Comparison of ENCODE assay signal across 7 mouse cellular contexts in the genomic region with DNA sequence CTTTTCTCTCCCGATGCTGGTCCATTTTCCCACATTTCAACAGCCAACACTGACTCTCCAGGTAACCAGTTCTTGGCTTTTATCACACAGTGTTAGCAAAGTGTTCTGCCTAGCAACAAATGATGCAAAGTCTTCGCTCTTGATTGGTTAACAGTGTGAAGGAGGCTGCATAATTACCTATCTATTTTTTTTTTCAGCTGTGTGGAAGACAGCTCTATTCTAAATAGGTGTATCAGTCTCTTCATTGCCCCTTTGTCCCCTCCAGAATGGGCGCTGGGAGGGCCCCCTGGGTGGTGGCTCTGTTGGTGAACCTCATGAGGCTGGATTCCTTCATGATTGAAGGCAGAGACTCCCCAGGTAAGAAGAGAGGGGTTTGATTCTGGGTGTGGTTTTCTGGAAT. TPM values are rescaled to one million over a fixed set of nuclear protein-coding genes. Genes with fewer than 3 reads are reported as not detected.
A peak's percentile ranks its signal among the peaks of the same experiment; 100 is the strongest.
DNase-seq lines count a peak whose midpoint lies in the region; ATAC-seq and TF ChIP-seq lines count a peak whose summit lies in the region.

A gene (plus strand): TSS at position 198 of the 400 bp plus-strand sequence.

- ATAC-seq in activated CD4-positive, CD25-positive, alpha-beta regulatory T cell, adult 4 months, result peak; percentile 81
- ATAC-seq in neutrophil, adult 5-6 weeks (ENCODE audit: extremely low read depth, insufficient number of reproducible peaks, low FRiP score, poor library complexity, severe bottlenecking), result peak; percentile 54
- no peak for ATAC-seq in erythroblast, adult 5-6 weeks (replicated peaks; ENCODE audit: low FRiP score, poor library complexity, severe bottlenecking)

- H3K9me3 ChIP-seq in CH12.LX (replicated peaks; ENCODE audit: low read length), result peaks cover 10% of the 10 kb centered on the region

- TF ChIP-seq EP300 in CH12.LX (IDR thresholded peaks at IDR 0.05; ENCODE audit: low read length), result no peak

- no peak within 1 kb of the TSS for H3K27ac ChIP-seq in CH12.LX (ENCODE audit: insufficient read depth, low read depth)

- H3K4me2 ChIP-seq in CH12.LX (ENCODE audit: insufficient read depth, low read depth, poor library complexity, severe bottlenecking), result peak within 1 kb of the TSS; percentile 77

- no peak for TF ChIP-seq CTCF in CH12.LX (conservative IDR thresholded peaks at IDR 0.05 in 1 of 2, IDR thresholded peaks at IDR 0.05 in 1 of 2; ENCODE audit: low read depth in 2 of 2, low read length in 2 of 2)

- in situ Hi-C loops in CH12.LX (cut with MboI; ENCODE audit: low pct_ligation_motif_present, low pct_unique_long_range_greater_than_20kb, low sequenced_read_pairs), result no loop called here

- peaks cover 0 to 29% of the 10 kb centered on the region in 2 experiments; a peak in 3 of 4 replicates for H3K4me1 ChIP-seq in CH12.LX (ENCODE audit: control insufficient read depth in 1 of 2, insufficient read depth in 2 of 2)

- H3K79me2 ChIP-seq in CH12.LX (replicated peaks; ENCODE audit: control insufficient read depth, extremely low read depth, insufficient read depth, poor library complexity, severe bottlenecking), result no peaks in the 10 kb centered on the region

- no peak for TF ChIP-seq RAD21 in CH12.LX (IDR thresholded peaks at IDR 0.05; ENCODE audit: low read depth, low read length)

- H3K9ac ChIP-seq in CH12.LX (ENCODE audit: insufficient read depth, low read depth), result peak within 1 kb of the TSS; percentile 22; the same call in 1 of the 2 replicates

- dilution Hi-C loops in CH12.LX (cut with MboI; ENCODE audit: extremely low pct_ligation_motif_present, extremely low pct_unique_long_range_greater_than_20kb, low sequenced_read_pairs), result no loop called here

- DNase-seq in layer of hippocampus, adult 11-12 months (ENCODE audit: low spot score), result peak; percentile 70
- no peak for DNase-seq in layer of hippocampus, postnatal 36 days
- DNase-seq in CH12.LX (ENCODE audit: extremely low read depth), result peak; percentile 95
- peak; percentile 63 to 64 for DNase-seq in kidney, postnatal 36 days

- TF ChIP-seq POLR2A in CH12.LX (IDR thresholded peaks at IDR 0.05; ENCODE audit: low read depth, low read length), result no peak

- no peaks in the 10 kb centered on the region for H3K27me3 ChIP-seq in CH12.LX (replicated peaks)

- peaks cover 0 to 28% of the 10 kb centered on the region in 2 experiments for H3K36me3 ChIP-seq in CH12.LX (replicated peaks in 1 of 2; ENCODE audit: control insufficient read depth in 1 of 2, insufficient read depth in 1 of 2, low read length in 1 of 2)

- peak within 1 kb of the TSS in 2 of 3 experiments; percentile 56 to 59 for H3K4me3 ChIP-seq in CH12.LX (replicated peaks in 1 of 3; ENCODE audit: low read depth in 2 of 3, low read length in 2 of 3, poor library complexity in 1 of 3)

TF ChIP-seq in CH12.LX, 34 proteins besides CTCF, POLR2A, EP300 and RAD21:
- TF ChIP-seq GABPA (IDR thresholded peaks at IDR 0.05; ENCODE audit: insufficient replicate concordance, low read depth, low read length) (no peak), ETS1 (conservative IDR thresholded peaks at IDR 0.05; ENCODE audit: low read depth, low read length) (peak; percentile 39; the same call in 1 of the 2 replicates), MXI1 (IDR thresholded peaks at IDR 0.05; ENCODE audit: low read depth, low read length) (no peak), ZNF384 (IDR thresholded peaks at IDR 0.05; ENCODE audit: low read depth, low read length) (peak; percentile 93), IRF4 (IDR thresholded peaks at IDR 0.05; ENCODE audit: low read depth, low read length) (0 out of 2 replicates have a peak, but pooled peaks have one; percentile 9), CHD2 (IDR thresholded peaks at IDR 0.05; ENCODE audit: low read length) (peak; percentile 98), SIN3A (IDR thresholded peaks at IDR 0.05; ENCODE audit: low read length) (peak; percentile 57; the same call in 1 of the 2 replicates)

RNA-seq across cellular contexts. Expression of the gene that starts here (rescaled TPM):
- under 1 TPM in 1 of 2 experiments, not detected in 1; 0.47 TPM for total RNA-seq in layer of hippocampus, postnatal 36 days (2021)
- total RNA-seq in CH12.LX (2012; rRNA removed) (8.4 and 13.7 TPM in 2 replicates), CH12.LX (2014; rRNA removed) (31.9 and 39.7 TPM in 2 replicates)
- polyA plus RNA-seq in CH12.LX (2012; ENCODE audit: insufficient read length, low read depth), result 19.9 and 27.2 TPM in 2 replicates
- polyA plus RNA-seq in activated CD4-positive, CD25-positive, alpha-beta regulatory T cell, adult 4 months (2017; shearing (Covaris generic)), result 10 to 100 TPM; 57.3 to 70.9 TPM
- 965 and 1,002 TPM in 2 replicates for total RNA-seq in neutrophil, adult 5-6 weeks (2017)
- 4.8 and 8.1 TPM in 2 replicates for total RNA-seq in erythroblast, adult 5-6 weeks (2015; ENCODE audit: low replicate concordance)
- total RNA-seq in erythroblast, adult 5-6 weeks (2017; ENCODE audit: low replicate concordance), result 1.4 TPM in 1 of 2 replicates, not detected in the other

Comparison
In these comparisons a context has a peak if more than half of its experiments do, and no peak if none do; other contexts are left out.
1. RNA of the gene that starts here (total RNA-seq): 965 to 1,002 TPM in neutrophil, adult 5-6 weeks; 8.4 to 39.7 TPM in CH12.LX, 1.4 to 8.1 TPM in erythroblast, adult 5-6 weeks and 0.47 TPM in layer of hippocampus, postnatal 36 days; every median in the first group is over 10 times any median in the second.
2. DNase-seq: peak in layer of hippocampus, adult 11-12 months (single experiment), CH12.LX (single experiment) and kidney, postnatal 36 days (2 of 2); none in layer of hippocampus, postnatal 36 days (0 of 2).